Mouse (Mus musculus): ENCODE measurements at regions not wholly inside any gene's neighbourhood (a gene's known extent, or its start where the extent isn't known, plus 50 kb on each side); places are given as distances from the start of the nearest gene placed in this dataset.

GRCm38 (mm10) chr10:8057855-8058254, 101.8 kb upstream of the Tab2 start:
- DNase-seq: no peak
- TF ChIP-seq POLR2A (IDR thresholded peaks at IDR 0.05; ENCODE audit: borderline replicate concordance, extremely low read depth, low read depth, low read length) (no peak), CTCF (IDR thresholded peaks at IDR 0.05; ENCODE audit: insufficient read depth, low read length) (no peak)

GRCm38 (mm10) chr10:8055293-8055692, 99.3 kb upstream of the Tab2 start:
- WGBS: 65% methylated on average over 6 of the region's 6 CpGs
- TF ChIP-seq POLR2A (IDR thresholded peaks at IDR 0.05; ENCODE audit: borderline replicate concordance, extremely low read depth, low read depth, low read length): no peak

More at GRCm38 (mm10) chr10:8057855-8058254, 101.8 kb upstream of the Tab2 start:
- 57% methylated on average over 5 of the region's 5 CpGs for WGBS
- Histone ChIP-seq H3K4me1 (ENCODE audit: control insufficient read depth, insufficient read depth, low read length) (no peaks in the 10 kb centered on the region), H3K4me3 (replicated peaks; ENCODE audit: extremely low read depth, low read depth, low read length) (no peak overlapping the region)

GRCm38 (mm10) chr10:8043416-8044163, 87.6 kb upstream of the Tab2 start:
- no peak for DNase-seq
- no peak for TF ChIP-seq CTCF (IDR thresholded peaks at IDR 0.05; ENCODE audit: insufficient read depth, low read length)
- no peak for TF ChIP-seq POLR2A (IDR thresholded peaks at IDR 0.05; ENCODE audit: borderline replicate concordance, extremely low read depth, low read depth, low read length)
- Histone ChIP-seq H3K4me1 (ENCODE audit: control insufficient read depth, insufficient read depth, low read length) (no peaks in the 10 kb centered on the region), H3K4me3 (replicated peaks; ENCODE audit: extremely low read depth, low read depth, low read length) (no peak overlapping the region)
- 80% methylated on average over 3 of the region's 3 CpGs for WGBS

More at GRCm38 (mm10) chr10:8055293-8055692, 99.3 kb upstream of the Tab2 start:
- H3K4me1 ChIP-seq (ENCODE audit: control insufficient read depth, insufficient read depth, low read length): no peaks in the 10 kb centered on the region
- H3K4me3 ChIP-seq (replicated peaks; ENCODE audit: extremely low read depth, low read depth, low read length): no peak overlapping the region
- DNase-seq: no peak

GRCm38 (mm10) chr10:8042306-8042705, 86.3 kb upstream of the Tab2 start:
- Histone ChIP-seq H3K4me1 (ENCODE audit: control insufficient read depth, insufficient read depth, low read length) (no peaks in the 10 kb centered on the region), H3K4me3 (replicated peaks; ENCODE audit: extremely low read depth, low read depth, low read length) (no peak overlapping the region)
- DNase-seq: no peak
- no peak for TF ChIP-seq POLR2A (IDR thresholded peaks at IDR 0.05; ENCODE audit: borderline replicate concordance, extremely low read depth, low read depth, low read length)
- no peak for TF ChIP-seq CTCF (IDR thresholded peaks at IDR 0.05; ENCODE audit: insufficient read depth, low read length)
- 84% methylated on average over 6 of the region's 6 CpGs for WGBS

GRCm38 (mm10) chr10:8041790-8042189, 85.8 kb upstream of the Tab2 start:
- no peaks in the 10 kb centered on the region for H3K4me1 ChIP-seq (ENCODE audit: control insufficient read depth, insufficient read depth, low read length)
- H3K4me3 ChIP-seq (replicated peaks; ENCODE audit: extremely low read depth, low read depth, low read length): no peak overlapping the region
- no peak for TF ChIP-seq CTCF (IDR thresholded peaks at IDR 0.05; ENCODE audit: insufficient read depth, low read length)
- TF ChIP-seq POLR2A (IDR thresholded peaks at IDR 0.05; ENCODE audit: borderline replicate concordance, extremely low read depth, low read depth, low read length): no peak
- WGBS: 68% methylated on average over 8 of the region's 8 CpGs
- no peak for DNase-seq

GRCm38 (mm10) chr10:8037986-8038631, 82.1 kb upstream of the Tab2 start:
- no peak overlapping the region for H3K4me3 ChIP-seq (replicated peaks; ENCODE audit: extremely low read depth, low read depth, low read length)
- TF ChIP-seq CTCF (IDR thresholded peaks at IDR 0.05; ENCODE audit: insufficient read depth, low read length): no peak
- no peak for TF ChIP-seq POLR2A (IDR thresholded peaks at IDR 0.05; ENCODE audit: borderline replicate concordance, extremely low read depth, low read depth, low read length)
- 59% methylated on average over 5 of the region's 5 CpGs for WGBS
- no peak for DNase-seq
- no peaks in the 10 kb centered on the region for H3K4me1 ChIP-seq (ENCODE audit: control insufficient read depth, insufficient read depth, low read length)

- no peak for TF ChIP-seq CTCF (IDR thresholded peaks at IDR 0.05; ENCODE audit: insufficient read depth, low read length)
- TF ChIP-seq POLR2A (IDR thresholded peaks at IDR 0.05; ENCODE audit: borderline replicate concordance, extremely low read depth, low read depth, low read length): no peak
- H3K4me1 ChIP-seq (ENCODE audit: control insufficient read depth, insufficient read depth, low read length): no peaks in the 10 kb centered on the region
- no peak for DNase-seq
- WGBS: 76% methylated on average over 4 of the region's 4 CpGs
- no peak overlapping the region for H3K4me3 ChIP-seq (replicated peaks; ENCODE audit: extremely low read depth, low read depth, low read length)
These were observed 80.3 kb upstream of the Tab2 start for GRCm38 (mm10) chr10:8036293-8036692.

GRCm38 (mm10) chr10:8035310-8035709, 79.3 kb upstream of the Tab2 start:
- TF ChIP-seq POLR2A (IDR thresholded peaks at IDR 0.05; ENCODE audit: borderline replicate concordance, extremely low read depth, low read depth, low read length): no peak
- no peak for TF ChIP-seq CTCF (IDR thresholded peaks at IDR 0.05; ENCODE audit: insufficient read depth, low read length)
- Histone ChIP-seq H3K4me1 (ENCODE audit: control insufficient read depth, insufficient read depth, low read length) (no peaks in the 10 kb centered on the region), H3K4me3 (replicated peaks; ENCODE audit: extremely low read depth, low read depth, low read length) (no peak overlapping the region)
- 56% methylated on average over 1 of the region's 1 CpGs for WGBS
- no peak for DNase-seq

- H3K4me1 ChIP-seq (ENCODE audit: control insufficient read depth, insufficient read depth, low read length): no peaks in the 10 kb centered on the region
- no peak for TF ChIP-seq POLR2A (IDR thresholded peaks at IDR 0.05; ENCODE audit: borderline replicate concordance, extremely low read depth, low read depth, low read length)
- no peak for TF ChIP-seq CTCF (IDR thresholded peaks at IDR 0.05; ENCODE audit: insufficient read depth, low read length)
- DNase-seq: no peak
- H3K4me3 ChIP-seq (replicated peaks; ENCODE audit: extremely low read depth, low read depth, low read length): no peak overlapping the region
- WGBS: 75% methylated on average over 1 of the region's 1 CpGs
These were observed 76.2 kb upstream of the Tab2 start for GRCm38 (mm10) chr10:8032203-8032602.

- TF ChIP-seq POLR2A (IDR thresholded peaks at IDR 0.05; ENCODE audit: borderline replicate concordance, extremely low read depth, low read depth, low read length) (no peak), CTCF (IDR thresholded peaks at IDR 0.05; ENCODE audit: insufficient read depth, low read length) (no peak)
- Histone ChIP-seq H3K4me3 (replicated peaks; ENCODE audit: extremely low read depth, low read depth, low read length) (no peak overlapping the region), H3K4me1 (ENCODE audit: control insufficient read depth, insufficient read depth, low read length) (no peaks in the 10 kb centered on the region)
- no peak for DNase-seq
- WGBS: 33% methylated on average over 2 of the region's 2 CpGs
These were observed 72.8 kb upstream of the Tab2 start for GRCm38 (mm10) chr10:8028840-8029239.
